Mouse (Mus musculus): ENCODE data around the gene Cysrt1. TPM values are rescaled to one million over a fixed set of nuclear protein-coding genes. Genes with fewer than 3 reads are reported as not detected.

Cysrt1 gene
- polyA plus RNA-seq, 1 experiment from 2014 or later: 0.26 TPM

DNA sequence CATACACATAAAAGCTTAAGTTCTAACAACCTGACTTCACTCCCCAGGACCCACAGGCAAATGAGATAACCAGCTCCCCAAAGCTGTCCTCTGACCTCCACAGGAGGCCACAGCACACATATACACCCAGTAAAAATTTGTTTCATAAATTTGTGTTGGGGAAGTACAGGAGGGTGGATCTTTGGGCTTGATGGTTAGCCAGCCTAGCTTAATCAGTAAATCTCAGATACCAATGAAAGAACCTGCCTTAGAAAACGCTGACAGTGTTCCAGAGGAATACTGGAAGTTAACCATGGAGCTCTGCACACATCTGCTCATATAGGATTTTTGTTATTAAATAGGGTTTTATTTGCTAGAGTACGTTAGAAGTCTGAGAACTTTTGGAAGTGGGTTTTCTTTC is 24.6 kb downstream of the Cysrt1 start:
- Histone ChIP-seq H3K36me3 (replicated peaks) (no peaks in the 10 kb centered on the region), H3K4me1 (no peaks in the 10 kb centered on the region), H3K27ac (no peak overlapping the region), H3K4me2 (no peak overlapping the region), H3K9me3 (no peaks in the 10 kb centered on the region), H3K4me3 (no peak overlapping the region), H3K9ac (no peak overlapping the region), H3K27me3 (replicated peaks) (no peaks in the 10 kb centered on the region)
- 66% methylated on average over 2 of the region's 2 CpGs for WGBS
- ATAC-seq (replicated peaks): no peak

DNA sequence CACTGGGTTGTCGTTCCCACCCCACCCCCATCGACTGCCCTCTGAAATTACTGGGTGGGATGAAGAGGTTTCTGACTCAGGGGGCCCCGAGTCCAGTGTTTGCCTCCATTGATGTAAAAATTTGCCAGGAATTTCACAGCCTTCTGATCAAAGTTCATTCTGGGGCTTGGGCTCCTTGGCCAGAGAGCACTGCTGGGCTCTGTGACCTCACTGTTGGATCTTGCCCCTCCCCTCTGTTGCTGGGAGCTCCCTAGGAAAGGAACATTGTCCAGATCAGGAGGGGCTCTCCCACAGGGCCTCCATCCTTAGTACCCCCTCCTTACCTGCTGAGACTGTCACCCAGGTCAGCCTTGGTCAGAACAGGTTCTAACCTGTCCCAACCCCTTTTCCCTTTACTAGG is 27.8 kb downstream of the Cysrt1 start, which contains the start of gene Stpg3:
Gene Stpg3 (minus strand): TSS at position 194 of the 400 bp plus-strand sequence.
- Histone ChIP-seq H3K9ac (no peak within 1 kb of the TSS), H3K4me2 (no peak within 1 kb of the TSS), H3K4me1 (peaks cover 15% of the 10 kb centered on the region), H3K27me3 (replicated peaks) (no peaks in the 10 kb centered on the region), H3K9me3 (no peaks in the 10 kb centered on the region), H3K4me3 (no peak within 1 kb of the TSS), H3K27ac (no peak within 1 kb of the TSS), H3K36me3 (replicated peaks) (no peaks in the 10 kb centered on the region)
- ATAC-seq (replicated peaks): no peak
- 57% methylated on average over 3 of the region's 3 CpGs for WGBS

DNA sequence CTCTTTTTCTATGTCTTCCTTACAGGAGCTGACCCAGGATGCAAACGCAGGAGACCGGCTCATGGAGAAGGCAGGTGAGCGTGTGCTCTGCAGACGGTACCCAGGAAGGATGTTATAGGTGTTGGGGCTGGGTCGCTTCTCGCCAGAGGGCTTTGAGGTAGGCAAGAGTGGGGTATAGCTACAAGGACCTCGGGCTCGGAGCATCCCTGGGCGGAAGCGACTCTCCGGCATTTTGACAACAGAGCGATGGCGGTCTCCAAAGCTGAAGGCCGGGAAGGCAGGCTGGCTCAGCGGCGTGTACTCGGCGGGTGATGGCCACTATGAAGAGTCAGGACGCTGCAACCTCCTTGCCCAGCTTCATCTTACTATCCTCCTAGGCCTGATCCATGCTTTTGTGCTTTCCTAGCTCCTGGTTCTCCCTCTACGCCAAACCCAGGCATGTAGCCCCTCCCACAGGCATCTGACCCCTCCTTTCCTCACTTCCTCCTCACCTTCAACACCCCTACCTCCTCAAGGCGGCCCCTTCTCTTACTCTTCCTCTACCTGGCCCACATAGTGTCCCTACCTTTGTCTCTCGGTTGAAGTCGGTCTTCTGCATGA is 28.9 kb downstream of the Cysrt1 start:
- H3K27ac ChIP-seq: no peak overlapping the region
- H3K4me3 ChIP-seq: no peak overlapping the region
- ATAC-seq (replicated peaks): no peak
- H3K9me3 ChIP-seq: no peaks in the 10 kb centered on the region
- no peak overlapping the region for H3K9ac ChIP-seq
- H3K27me3 ChIP-seq (replicated peaks): no peaks in the 10 kb centered on the region
- H3K4me2 ChIP-seq: no peak overlapping the region
- WGBS: 72% methylated on average over 23 of the region's 23 CpGs
- no peaks in the 10 kb centered on the region for H3K36me3 ChIP-seq (replicated peaks)
- peaks cover 25% of the 10 kb centered on the region for H3K4me1 ChIP-seq

DNA sequence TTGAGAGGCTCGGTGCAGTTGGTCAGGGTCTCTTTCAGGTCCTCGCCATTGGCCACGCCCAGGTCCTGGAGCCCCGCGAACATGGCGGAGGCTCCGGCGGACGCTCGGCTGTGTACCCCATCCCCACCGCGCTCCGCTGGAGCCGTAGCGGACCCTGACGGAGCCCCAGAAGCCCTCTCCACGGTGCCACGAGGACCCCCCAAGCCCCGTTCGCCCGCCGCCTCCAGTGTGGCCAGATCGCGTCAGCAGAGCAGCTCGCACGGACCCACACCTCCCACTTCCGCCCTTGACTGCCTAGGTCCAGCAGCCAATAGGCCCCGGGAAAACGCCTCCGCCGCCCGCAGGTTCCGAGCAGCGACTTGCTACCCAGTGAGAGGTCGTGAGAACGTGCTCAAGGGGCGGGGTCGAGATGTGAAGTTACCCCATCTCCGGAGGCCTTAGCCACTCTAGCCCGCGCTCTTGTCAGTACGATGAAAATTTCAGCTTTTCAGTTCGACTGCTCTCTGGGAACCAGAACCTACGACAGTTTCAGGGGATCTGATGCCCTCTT is 31.1 kb downstream of the Cysrt1 start, which contains the start of gene Nelfb:
Gene Nelfb (minus strand): TSS at position 369 of the 550 bp plus-strand sequence.
- no peaks in the 10 kb centered on the region for H3K9me3 ChIP-seq
- peak within 1 kb of the TSS; percentile 80 for H3K4me3 ChIP-seq
- H3K27ac ChIP-seq: peak within 1 kb of the TSS; percentile 92
- H3K4me2 ChIP-seq: peak within 1 kb of the TSS; percentile 83
- peak within 1 kb of the TSS; percentile 80 for H3K9ac ChIP-seq
- peak; percentile 95 for ATAC-seq (replicated peaks)
- under 1% methylated on average over 44 of the region's 44 CpGs for WGBS
- H3K27me3 ChIP-seq (replicated peaks): no peaks in the 10 kb centered on the region
- peaks cover 36% of the 10 kb centered on the region for H3K4me1 ChIP-seq
- no peaks in the 10 kb centered on the region; the same call in 1 of the 2 replicates for H3K36me3 ChIP-seq (replicated peaks)

DNA sequence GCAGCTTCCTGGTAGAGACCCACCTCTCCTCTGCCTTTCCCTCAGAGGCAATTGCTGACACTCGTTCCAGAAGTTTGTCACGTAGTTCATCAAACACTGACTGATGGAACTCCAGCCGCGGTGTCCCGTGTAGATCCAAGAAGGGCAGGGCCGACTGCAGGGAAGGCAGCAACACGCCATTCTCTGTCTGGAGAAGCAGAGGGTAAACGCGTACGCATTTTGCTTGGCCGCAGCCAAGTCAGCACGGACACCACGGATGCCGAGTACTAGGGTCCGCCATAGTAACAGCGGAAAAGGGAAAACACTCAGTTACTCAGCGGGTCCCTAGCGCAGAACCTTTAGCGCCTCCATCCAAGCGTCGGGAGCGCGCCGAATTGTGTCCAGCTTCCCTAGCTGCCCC is 31.6 kb downstream of the Cysrt1 start:
- peak; percentile 59 for ATAC-seq (replicated peaks)
- WGBS: under 1% methylated on average over 24 of the region's 24 CpGs
- Histone ChIP-seq H3K4me2 (peak overlapping the region; percentile 83), H3K27ac (peak overlapping the region; percentile 92), H3K36me3 (replicated peaks) (no peaks in the 10 kb centered on the region; the same call in 1 of the 2 replicates), H3K4me1 (peaks cover 36% of the 10 kb centered on the region), H3K27me3 (replicated peaks) (no peaks in the 10 kb centered on the region), H3K9ac (peak overlapping the region; percentile 80), H3K9me3 (no peaks in the 10 kb centered on the region), H3K4me3 (peak overlapping the region; percentile 80)

DNA sequence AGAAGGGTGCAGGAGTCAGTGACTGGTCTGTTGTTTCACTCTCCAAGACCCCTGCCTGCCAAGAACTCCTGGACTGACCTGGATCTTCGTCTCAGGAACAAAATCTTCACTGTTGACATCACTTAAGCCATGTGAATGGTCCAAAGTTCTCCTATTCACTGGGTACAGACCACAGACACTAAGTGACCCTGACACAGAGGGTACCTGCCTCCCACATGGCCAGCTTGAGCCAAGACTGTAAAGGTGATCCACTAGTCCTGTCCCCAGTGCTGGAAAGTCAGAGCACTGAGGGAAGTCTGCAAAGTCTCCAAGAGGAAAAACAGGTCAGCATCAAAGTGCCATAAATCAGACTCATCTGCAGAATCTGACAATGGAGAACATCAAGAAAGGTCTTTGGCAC is 34.7 kb downstream of the Cysrt1 start:
- H3K36me3 ChIP-seq (replicated peaks): peaks cover 20% of the 10 kb centered on the region; the same call in 1 of the 2 replicates
- no peak for ATAC-seq (replicated peaks)
- no peak overlapping the region for H3K4me2 ChIP-seq
- H3K27me3 ChIP-seq (replicated peaks): no peaks in the 10 kb centered on the region
- no peak overlapping the region for H3K9ac ChIP-seq
- no peak overlapping the region for H3K27ac ChIP-seq
- no peaks in the 10 kb centered on the region for H3K9me3 ChIP-seq
- WGBS: 78% methylated on average over 1 of the region's 1 CpGs
- no peak overlapping the region for H3K4me3 ChIP-seq
- H3K4me1 ChIP-seq: peaks cover 36% of the 10 kb centered on the region

DNA sequence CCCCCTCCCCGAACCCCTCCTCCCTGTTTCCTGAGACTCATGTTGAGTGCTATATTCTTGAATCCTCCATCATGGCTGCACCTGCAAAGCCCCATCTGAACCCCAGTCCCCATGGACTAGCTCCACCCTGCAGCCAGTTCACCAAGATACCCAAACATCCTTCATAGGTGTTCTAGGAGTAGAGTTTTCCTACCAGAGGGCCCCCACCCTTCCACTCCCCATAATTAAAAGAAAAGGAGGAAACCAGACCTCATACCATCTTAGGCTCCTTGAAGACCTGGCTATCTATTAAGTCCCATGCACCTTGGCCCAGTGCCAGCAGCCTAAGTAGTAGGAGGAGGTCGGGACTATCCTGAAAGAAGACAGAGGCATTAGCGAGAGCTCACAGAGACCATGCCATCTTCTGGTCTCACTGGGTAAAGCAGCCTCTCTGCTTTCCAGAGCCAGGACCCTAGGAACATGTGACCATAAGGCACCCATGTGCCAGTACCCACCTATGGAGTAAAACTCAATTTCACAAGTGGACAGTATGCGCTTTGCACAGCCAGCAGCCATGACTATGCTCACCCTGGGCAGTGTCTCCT is 38.5 kb downstream of the Cysrt1 start:
- H3K4me3 ChIP-seq: no peak overlapping the region
- ATAC-seq (replicated peaks): no peak
- no peaks in the 10 kb centered on the region for H3K9me3 ChIP-seq
- H3K4me1 ChIP-seq: peaks cover 14% of the 10 kb centered on the region
- no peak overlapping the region for H3K4me2 ChIP-seq
- no peaks in the 10 kb centered on the region for H3K27me3 ChIP-seq (replicated peaks)
- no peak overlapping the region for H3K9ac ChIP-seq
- H3K36me3 ChIP-seq (replicated peaks): peaks cover 48% of the 10 kb centered on the region
- no peak overlapping the region for H3K27ac ChIP-seq
- WGBS: 68% methylated on average over 4 of the region's 4 CpGs

DNA sequence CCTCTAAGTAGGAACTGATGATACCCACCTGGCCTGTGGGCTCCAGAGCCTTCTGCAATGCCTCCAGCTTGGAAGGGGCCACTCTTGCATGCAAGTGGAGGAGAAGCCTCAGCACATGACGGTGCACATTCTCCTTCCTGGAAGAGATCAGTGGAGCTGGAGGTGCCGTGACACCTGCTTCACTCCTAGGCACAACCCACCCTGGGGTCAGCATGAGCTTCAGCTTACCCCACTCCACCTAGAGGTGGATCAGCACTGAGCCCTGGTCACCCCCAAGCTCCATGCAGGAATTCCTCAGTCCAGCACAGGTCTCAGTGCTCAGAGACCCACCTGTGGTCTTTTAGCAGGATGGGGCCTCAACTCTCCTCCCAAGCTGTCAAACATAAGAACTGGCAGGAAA is 41.6 kb downstream of the Cysrt1 start:
- 98% methylated on average over 2 of the region's 2 CpGs for WGBS
- H3K36me3 ChIP-seq (replicated peaks): peaks cover 48% of the 10 kb centered on the region
- H3K4me1 ChIP-seq: no peaks in the 10 kb centered on the region
- peaks cover 16% of the 10 kb centered on the region for H3K27me3 ChIP-seq (replicated peaks)
- no peak overlapping the region for H3K27ac ChIP-seq
- no peak overlapping the region for H3K4me3 ChIP-seq
- H3K4me2 ChIP-seq: no peak overlapping the region
- no peaks in the 10 kb centered on the region for H3K9me3 ChIP-seq
- no peak for ATAC-seq (replicated peaks)
- H3K9ac ChIP-seq: no peak overlapping the region

DNA sequence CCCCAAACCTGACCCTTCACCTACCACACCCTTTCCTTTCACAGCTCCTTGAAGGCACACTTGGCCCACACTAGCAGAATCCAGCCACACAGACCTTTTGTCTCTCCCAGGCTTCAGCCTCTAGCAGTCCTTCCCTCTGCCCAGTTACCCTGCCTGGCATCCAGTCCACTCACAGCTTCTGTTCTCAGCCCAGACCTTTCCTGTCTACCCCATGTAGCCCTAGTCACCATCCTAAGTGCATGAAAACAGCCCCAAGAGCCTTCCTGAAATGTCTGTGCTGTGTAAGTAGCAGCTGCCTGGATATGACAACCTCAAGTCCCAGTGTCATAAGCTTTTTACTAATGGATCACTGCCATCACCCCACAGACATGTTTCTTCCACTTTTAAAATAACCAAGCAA is 44.3 kb downstream of the Cysrt1 start:
- no peak for ATAC-seq (replicated peaks)
- Histone ChIP-seq H3K4me3 (no peak overlapping the region), H3K4me1 (0 out of 2 replicates have a peak, but pooled peaks cover 5% of the 10 kb centered on the region), H3K9ac (no peak overlapping the region), H3K27ac (no peak overlapping the region), H3K36me3 (replicated peaks) (peaks cover 31% of the 10 kb centered on the region), H3K4me2 (no peak overlapping the region), H3K9me3 (no peaks in the 10 kb centered on the region), H3K27me3 (replicated peaks) (peaks cover 29% of the 10 kb centered on the region)

DNA sequence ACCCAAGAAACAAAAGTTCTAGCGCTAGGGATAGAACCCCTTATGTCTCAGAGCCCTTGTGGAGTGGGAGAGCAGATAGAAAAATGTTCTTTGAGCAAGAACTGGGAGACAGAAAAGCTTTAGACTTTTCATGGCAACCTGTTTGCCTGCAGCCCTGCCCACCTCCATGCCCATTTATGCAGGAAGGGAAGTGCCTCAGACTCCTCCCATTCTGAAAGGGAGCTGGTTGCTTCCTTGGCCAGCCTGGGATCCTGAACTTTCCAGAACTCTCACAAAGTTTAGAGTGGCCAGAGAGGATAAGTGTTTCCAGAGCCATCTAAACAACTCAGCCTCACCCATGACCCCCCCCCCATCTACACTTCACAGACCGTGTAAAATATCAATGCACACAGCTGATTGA is 45.1 kb downstream of the Cysrt1 start:
- H3K27me3 ChIP-seq (replicated peaks): peaks cover 29% of the 10 kb centered on the region
- peaks cover 24% of the 10 kb centered on the region for H3K36me3 ChIP-seq (replicated peaks)
- H3K4me2 ChIP-seq: no peak overlapping the region
- H3K9me3 ChIP-seq: no peaks in the 10 kb centered on the region
- 23% methylated on average over 2 of the region's 2 CpGs for WGBS
- no peak overlapping the region for H3K4me3 ChIP-seq
- no peak for ATAC-seq (replicated peaks)
- no peak overlapping the region for H3K9ac ChIP-seq
- no peak overlapping the region for H3K27ac ChIP-seq
- H3K4me1 ChIP-seq: 0 out of 2 replicates have a peak, but pooled peaks cover 5% of the 10 kb centered on the region

DNA sequence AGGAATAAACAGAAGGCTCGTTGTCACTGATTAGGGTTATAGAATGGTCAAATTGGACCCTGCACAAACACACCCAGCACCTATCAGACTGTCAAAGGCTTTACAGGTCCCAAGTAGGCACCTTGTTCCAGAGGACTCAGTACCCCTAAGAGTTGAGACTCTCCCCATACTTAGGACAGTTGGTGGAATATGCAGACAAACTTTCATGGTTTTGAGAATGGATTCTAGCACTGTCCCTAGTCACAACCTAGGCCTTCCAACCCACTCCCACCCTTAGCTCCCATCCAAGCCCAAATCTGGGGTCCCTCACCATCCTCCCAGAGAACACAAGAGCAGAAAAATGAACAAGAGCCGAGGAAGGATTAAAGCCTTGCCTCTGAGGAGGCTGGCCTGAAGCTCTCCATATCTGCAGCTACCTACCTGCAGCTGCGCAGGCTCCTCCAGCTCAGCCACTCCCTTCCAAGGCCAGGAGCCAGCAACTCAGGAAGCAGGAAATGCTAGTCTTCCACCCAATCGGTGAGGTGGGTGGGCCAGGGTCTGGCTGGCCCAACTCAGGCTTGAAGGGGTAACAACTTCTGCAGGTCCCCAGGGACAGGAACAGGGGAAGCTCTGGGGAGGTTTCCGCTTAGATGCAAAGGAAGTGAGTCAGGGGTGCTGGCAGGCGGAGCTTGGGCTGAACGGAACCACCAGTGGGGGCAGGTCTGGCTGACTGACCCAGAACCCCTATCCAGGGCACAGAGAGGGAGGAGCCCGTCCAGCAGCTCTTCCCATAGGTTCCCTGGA is 45.9 kb downstream of the Cysrt1 start, which contains the start of gene Tor4a:
Gene Tor4a (minus strand): TSS at position 715 of the 783 bp plus-strand sequence.
- Histone ChIP-seq H3K9me3 (no peaks in the 10 kb centered on the region), H3K36me3 (replicated peaks) (peaks cover 22% of the 10 kb centered on the region), H3K4me1 (0 out of 2 replicates have a peak, but pooled peaks cover 5% of the 10 kb centered on the region), H3K4me3 (no peak within 1 kb of the TSS), H3K27me3 (replicated peaks) (peaks cover 29% of the 10 kb centered on the region), H3K9ac (no peak within 1 kb of the TSS), H3K4me2 (peak within 1 kb of the TSS; percentile 24; the same call in 1 of the 2 replicates), H3K27ac (no peak within 1 kb of the TSS)
- WGBS: 13% methylated on average over 8 of the region's 8 CpGs
- ATAC-seq (replicated peaks): no peak; the same call in 1 of the 2 replicates
